Mouse (Mus musculus): ENCODE measurements at regions not wholly inside any gene's neighbourhood (a gene's known extent, or its start where the extent isn't known, plus 50 kb on each side); places are given as distances from the start of the nearest gene placed in this dataset.
A peak's percentile ranks its signal among the peaks of the same experiment; 100 is the strongest.
"Not testable (repeated sequence)": the region's sequence is repeated elsewhere in the genome, so short reads cannot be mapped to it uniquely, and the experiment has no call there.

DNA sequence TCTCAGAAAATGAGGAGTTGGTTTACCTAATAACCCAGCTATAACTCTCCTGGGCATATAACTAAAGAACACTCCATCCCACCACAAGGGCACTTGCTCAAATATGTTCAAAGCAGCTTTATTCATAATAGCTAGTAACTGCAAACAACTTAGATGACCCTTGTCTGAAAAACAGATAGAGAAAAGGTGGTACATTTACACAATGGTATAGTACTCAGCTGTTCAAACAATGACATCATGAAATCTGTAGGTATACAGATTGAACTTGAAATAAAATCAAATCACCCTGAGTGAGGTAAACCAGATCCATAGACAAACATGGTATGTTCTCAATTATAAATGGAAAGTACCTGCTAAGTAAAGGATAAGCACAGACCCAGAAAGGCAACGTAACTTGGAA is 721.5 kb upstream of the Intu start:
- no peak for DNase-seq

- peak; percentile 71 to 79 for DNase-seq
Observed at GRCm38 (mm10) chr3:39814814-39815213, 716.3 kb upstream of the Intu start.

DNA sequence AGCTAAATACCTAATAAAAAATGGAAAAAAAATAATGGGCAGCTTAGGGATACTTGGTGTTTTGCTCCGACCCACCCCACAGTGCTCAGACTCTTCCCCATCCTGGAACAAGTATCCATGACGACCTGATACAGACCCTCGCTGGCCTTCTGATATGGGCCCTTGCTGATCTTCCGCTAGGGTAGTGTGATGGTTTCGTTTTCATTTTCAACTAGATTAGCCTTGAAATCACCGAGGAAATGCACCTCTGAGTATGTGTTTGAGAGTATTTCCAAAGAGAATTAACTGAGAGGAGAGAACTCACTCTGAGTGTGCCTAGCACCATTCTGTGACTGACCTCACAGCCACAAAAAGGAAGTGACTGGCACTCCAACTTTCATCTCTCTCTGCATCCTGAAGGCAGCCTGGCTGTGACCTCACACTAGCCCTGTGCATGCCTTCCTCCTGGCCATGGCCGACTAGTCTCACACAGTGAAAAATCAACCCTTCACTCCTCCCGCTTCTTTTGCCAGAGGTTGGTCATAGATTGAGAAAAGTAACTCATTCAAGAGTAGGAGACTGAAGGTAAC is 700.5 kb upstream of the Intu start:
- no peak for DNase-seq

GRCm38 (mm10) chr3:39838377-39839145 is 692.5 kb upstream of the Intu start:
- no peak for DNase-seq

GRCm38 (mm10) chr3:39840946-39841345 is 690.1 kb upstream of the Intu start:
- DNase-seq, result no peak

GRCm38 (mm10) chr3:39845123-39845522 is 686.0 kb upstream of the Intu start:
- no peak for DNase-seq

DNA sequence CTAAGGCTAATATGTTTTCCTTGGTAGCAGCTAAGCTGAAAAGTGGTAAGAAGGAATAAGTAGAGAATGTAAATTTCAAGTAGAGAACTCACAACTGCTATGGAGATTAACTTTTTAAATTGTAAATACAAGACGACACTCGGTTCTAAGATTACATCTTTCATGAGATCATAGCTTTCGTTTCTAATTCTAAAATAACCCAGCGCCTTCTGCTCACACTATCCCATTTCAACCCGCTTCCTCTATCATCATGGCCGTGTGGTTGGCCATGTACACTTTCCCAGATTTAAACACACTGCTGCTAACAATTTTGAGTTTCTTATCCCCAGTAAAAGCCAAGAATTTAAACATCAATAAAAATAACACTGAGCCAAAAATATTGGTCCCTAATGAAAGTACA is 682.3 kb upstream of the Intu start:
- no peak for DNase-seq

GRCm38 (mm10) chr3:39857214-39857839 is 673.8 kb upstream of the Intu start:
- DNase-seq, result no peak

DNA sequence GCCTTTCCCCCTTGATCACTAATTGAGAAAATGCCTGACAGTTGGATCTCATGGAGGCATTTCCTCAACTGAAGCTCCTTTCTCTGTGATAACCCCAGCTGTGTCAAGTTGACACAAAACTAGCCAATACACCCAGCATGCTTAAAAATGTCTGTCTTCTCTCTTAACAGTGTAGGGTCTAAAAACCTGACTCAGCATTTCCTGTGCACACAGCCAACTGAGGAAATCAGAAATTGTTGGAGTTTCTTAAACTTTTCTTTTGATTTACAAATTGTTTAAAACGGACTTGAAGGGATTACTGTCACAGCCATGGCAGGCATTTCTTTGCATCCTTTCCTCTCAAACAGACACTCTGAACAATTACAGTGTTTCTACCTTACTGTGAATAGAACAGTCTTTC is 655.0 kb upstream of the Intu start:
- not testable (repeated sequence) for DNase-seq

DNA sequence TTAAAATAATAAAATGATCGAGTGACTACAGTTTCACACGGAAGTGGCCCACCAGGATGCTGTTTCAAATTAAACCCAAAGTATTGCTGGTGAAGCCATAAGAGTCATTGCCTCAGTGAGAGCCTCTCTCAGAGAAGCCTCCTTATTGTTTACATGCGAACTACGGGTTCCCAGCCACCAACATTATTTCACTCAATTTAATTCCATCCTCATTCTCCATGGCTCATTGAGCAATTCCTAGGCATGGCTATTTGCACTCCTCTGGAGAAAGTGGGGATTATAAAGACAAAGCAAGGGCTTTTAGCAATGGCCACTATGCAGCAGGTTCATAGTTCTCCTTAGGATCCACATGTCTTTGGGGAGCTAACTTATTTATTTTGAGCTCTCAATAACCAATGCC is 646.7 kb upstream of the Intu start:
- no peak for DNase-seq

GRCm38 (mm10) chr3:39888376-39888775 is 642.7 kb upstream of the Intu start:
- peak in 1 of 2 experiments; percentile 6 for DNase-seq

- no peak for DNase-seq
Observed at GRCm38 (mm10) chr3:39889222-39889621, 641.9 kb upstream of the Intu start.

GRCm38 (mm10) chr3:39898961-39899360 is 632.1 kb upstream of the Intu start:
- DNase-seq, result peak; percentile 11

GRCm38 (mm10) chr3:39900207-39900606 is 630.9 kb upstream of the Intu start:
- peak in 1 of 2 experiments; percentile 5 for DNase-seq

DNA sequence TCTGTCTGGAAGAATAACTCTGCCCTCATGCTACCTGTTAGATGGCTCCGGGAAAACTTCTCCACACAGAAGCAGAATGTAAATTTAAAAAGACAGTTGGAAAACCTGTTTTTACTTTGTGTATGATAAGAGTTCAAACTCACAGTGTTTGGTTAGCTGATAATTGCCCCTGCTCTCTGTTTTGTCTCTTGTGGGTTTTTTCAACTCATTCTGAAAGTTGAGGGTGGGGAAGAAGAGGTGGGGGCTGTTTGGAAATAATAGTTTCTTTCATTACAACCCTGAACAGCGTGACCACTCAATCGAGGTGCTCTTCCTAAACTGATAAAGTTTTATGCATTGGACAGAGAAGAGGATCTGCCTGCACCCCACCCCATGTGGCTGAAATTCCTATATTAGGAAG is 626.7 kb upstream of the Intu start:
- no peak for DNase-seq

- DNase-seq, result no peak
Observed at GRCm38 (mm10) chr3:39908676-39909362, 622.3 kb upstream of the Intu start.

DNA sequence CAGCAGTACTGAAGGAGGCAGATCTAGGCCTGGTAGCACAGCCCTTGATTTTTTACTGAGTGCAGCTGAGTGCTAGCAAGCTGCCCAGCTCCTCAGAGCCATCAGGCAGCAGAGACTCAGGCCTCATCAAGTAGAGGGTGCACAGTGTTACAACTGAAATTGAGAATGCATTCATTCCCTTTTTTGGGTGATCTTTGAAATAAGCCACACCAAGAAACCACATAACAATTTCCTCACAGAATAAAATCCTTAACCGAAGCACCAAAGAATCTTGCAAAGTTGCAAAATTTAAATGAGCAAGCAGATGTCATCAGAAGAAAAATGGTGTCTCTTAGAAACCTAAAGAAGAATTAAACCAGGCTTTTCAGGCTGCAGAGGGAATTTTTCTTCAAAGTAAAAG is 621.4 kb upstream of the Intu start:
- no peak for DNase-seq

- no peak for DNase-seq
Observed at GRCm38 (mm10) chr3:39918601-39919000, 612.5 kb upstream of the Intu start.

DNA sequence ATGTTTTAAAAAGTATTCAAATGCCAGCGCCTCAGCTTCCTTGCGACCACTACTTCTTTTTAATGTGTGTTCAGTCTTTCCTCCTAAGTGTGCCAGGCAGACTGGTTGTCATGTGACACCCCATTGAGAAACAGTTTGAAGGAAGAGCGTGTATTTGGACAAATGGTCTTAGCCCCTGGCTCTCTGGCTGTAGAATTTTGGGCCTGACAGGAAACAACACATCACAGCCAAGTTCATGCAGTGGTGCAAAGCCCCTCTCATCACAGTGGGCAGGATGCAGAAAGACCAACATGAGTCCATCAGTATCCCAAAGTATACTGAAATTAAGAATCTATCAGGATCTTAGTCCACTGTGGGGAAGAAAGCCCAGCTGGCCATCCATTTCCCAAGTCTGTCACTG is 605.6 kb upstream of the Intu start:
- no peak for DNase-seq

GRCm38 (mm10) chr3:39928421-39928820 is 602.7 kb upstream of the Intu start:
- DNase-seq, result peak; percentile 25 to 38

- DNase-seq, result no peak
Observed at GRCm38 (mm10) chr3:39933372-39933771, 597.7 kb upstream of the Intu start.

GRCm38 (mm10) chr3:39937719-39938278 is 593.3 kb upstream of the Intu start:
- DNase-seq, result no peak

DNA sequence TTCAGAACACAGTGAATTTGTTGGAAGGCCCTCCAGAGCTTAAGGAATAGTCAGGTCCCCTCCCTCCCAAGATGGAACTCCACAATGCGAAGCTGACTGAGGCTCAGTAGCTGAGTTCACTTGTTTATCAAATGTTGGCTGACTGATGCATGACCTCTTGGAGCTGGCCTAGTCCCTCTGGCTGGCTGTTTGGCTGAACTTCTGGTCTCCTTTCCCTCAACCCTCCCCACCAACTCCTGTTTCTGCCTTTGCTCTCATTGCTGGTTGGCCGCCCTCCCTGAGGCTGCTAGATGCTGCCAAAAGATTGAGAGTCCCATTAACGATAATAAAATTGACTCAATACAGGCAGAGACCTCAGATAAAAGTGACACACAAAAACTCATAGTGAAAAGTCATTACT is 586.5 kb upstream of the Intu start:
- DNase-seq, result peak; percentile 79 to 82

Measured in kidney, postnatal 4 days (tissue).